Mouse (Mus musculus) C2C12 (cell line): Measurements from ENCODE around the gene Srgap2.

ENCODE experiments used
- CEBPB ChIP-seq: IDR thresholded peaks from one replicate; pipeline ENCODE4 v1.6.1; 2011; ENCODE audit warnings: low read depth, mild to moderate bottlenecking, control low read depth, moderate library complexity
- CTCF ChIP-seq: IDR thresholded peaks from one replicate; pipeline ENCODE4 v1.5.1; 2011; ENCODE audit not compliant: control insufficient read depth, insufficient read depth, insufficient read length

DNA sequence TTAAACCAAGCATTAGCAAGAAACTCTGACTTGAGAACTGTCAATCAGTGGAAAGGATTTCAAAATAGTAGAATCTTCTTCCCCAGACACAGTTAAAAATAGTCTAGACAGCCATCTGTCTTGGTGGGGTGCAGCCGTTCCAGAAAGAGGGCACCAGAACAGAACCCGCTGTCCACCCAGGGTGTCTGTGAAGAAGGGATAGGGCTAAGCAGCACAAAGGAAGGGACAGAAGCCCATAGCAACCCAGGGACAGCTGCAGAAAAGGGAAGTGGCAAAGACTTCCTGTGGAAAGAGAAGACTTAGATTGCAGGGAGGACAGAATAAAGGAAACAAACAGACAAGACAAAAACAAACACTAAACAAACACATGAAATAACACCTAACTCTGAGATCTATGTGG is 34.8 kb downstream of the Srgap2 start:
- TF ChIP-seq CTCF (no peak), CEBPB (no peak)
